Mouse (Mus musculus) midbrain, postnatal 0 days (tissue): ENCODE measurements around the gene Actb. TPM values are rescaled to one million over a fixed set of nuclear protein-coding genes. Genes with fewer than 3 reads are reported as not detected.
"Not testable (repeated sequence)": the region's sequence is repeated elsewhere in the genome, so short reads cannot be mapped to it uniquely, and the experiment has no call there.

ENCODE experiments used
- ATAC-seq: fragments of 200-750 bp; cut with Nextera tagmentation; 2 replicates; pipeline ENCODE4 v1.8.0; 2017; ENCODE audit warnings: moderate number of reproducible peaks, mild to moderate bottlenecking, moderate TSS enrichment, moderate library complexity; ENCODE audit not compliant: low FRiP score
- DNase-seq: peaks from one replicate; pipeline ENCODE4 v3.0.0-alpha.2; 2015; ENCODE audit warnings: low spot score
- H3K27ac ChIP-seq: fragments of 300-500 bp; sonication (generic); 2 replicates; pipeline ENCODE4 v1.5.1; 2014; ENCODE audit warnings: low read depth, mild to moderate bottlenecking, low read length, mixed read lengths
- H3K27me3 ChIP-seq: fragments of 300-500 bp; sonication (generic); 2 replicates; pipeline ENCODE4 v1.6.1; 2014; ENCODE audit warnings: low read length, control low read depth, mixed read lengths; ENCODE audit not compliant: insufficient read depth
- H3K36me3 ChIP-seq: fragments of 300-500 bp; sonication (generic); 2 replicates; pipeline ENCODE4 v1.6.1; 2014; ENCODE audit warnings: low read length, control low read depth, mixed read lengths; ENCODE audit not compliant: insufficient read depth
- H3K4me1 ChIP-seq: fragments of 300-500 bp; sonication (generic); 2 replicates; pipeline ENCODE4 v1.6.1; 2014; ENCODE audit warnings: mild to moderate bottlenecking, control low read depth, antibody characterized with exemption, low read length, mixed read lengths; ENCODE audit not compliant: insufficient read depth
- H3K4me2 ChIP-seq: fragments of 300-500 bp; sonication (generic); 2 replicates; pipeline ENCODE4 v1.6.1; 2014; ENCODE audit warnings: low read depth, mild to moderate bottlenecking, low read length, mixed read lengths; ENCODE audit not compliant: poor library complexity, severe bottlenecking
- H3K4me3 ChIP-seq: fragments of 300-500 bp; sonication (generic); 2 replicates; pipeline ENCODE4 v1.5.1; 2014; ENCODE audit warnings: low read depth, mild to moderate bottlenecking, low read length, moderate library complexity
- H3K9ac ChIP-seq: fragments of 300-500 bp; sonication (generic); replicated peaks from 2 replicates; pipeline ENCODE4 v1.6.1; 2014; ENCODE audit warnings: mild to moderate bottlenecking, low read length, moderate library complexity, mixed read lengths; ENCODE audit not compliant: poor library complexity, severe bottlenecking
- H3K9me3 ChIP-seq: fragments of 300-500 bp; sonication (generic); 2 replicates; pipeline ENCODE4 v1.6.1; 2016; ENCODE audit warnings: low read length, control low read depth
- CTCF ChIP-seq: IDR thresholded peaks from 2 replicates; pipeline ENCODE4 v1.5.1; 2016; ENCODE audit warnings: antibody characterized with exemption, mild to moderate bottlenecking
- WGBS: fragments of 180-500 bp; shearing (Covaris S2); extraction: QIAGEN DNeasy Blood & Tissue Kit; methylation state at CpG from one replicate; pipeline ENCODE4 v1.1.7; 2014; 5-methylcytosine and 5-hydroxymethylcytosine counted together
- polyA plus RNA-seq: library from polyadenylated mRNA; unstranded; fragments of >200 nt; fragmentation: Nextera tagmentation; extraction: Ambion mirVana; gene quantifications from 2 replicates; pipeline ENCODE4 v1.2.1, GENCODE M21; 2015
- total RNA-seq: library from RNA; depleted of rRNA; stranded (reverse); fragments of >200 nt; gene quantifications from 2 replicates; pipeline ENCODE4 v1.2.3, GENCODE M21; 2014

Actb gene
- total and polyA plus RNA-seq, 2 experiments from 2014 or later: 5,191 to 17,004 TPM

DNA sequence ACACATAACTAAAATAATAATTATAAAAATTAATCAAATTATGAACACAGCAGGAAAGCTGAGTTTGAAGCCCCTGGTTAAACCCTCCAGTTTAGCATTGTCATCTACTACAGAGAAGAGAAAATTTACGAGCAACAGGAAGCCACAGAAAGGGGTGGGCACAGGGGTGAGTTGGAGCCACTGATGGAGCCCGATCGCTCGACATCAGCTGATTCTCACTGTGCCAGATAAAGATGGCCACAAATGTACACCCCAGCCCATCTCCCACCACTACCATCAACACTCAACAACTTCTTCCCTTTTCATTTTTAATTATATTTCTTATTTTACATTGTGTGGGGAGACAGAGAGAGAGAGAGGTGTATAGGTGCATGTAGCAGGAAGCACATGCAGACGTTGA is 9.8 kb downstream of the Actb start:
- H3K4me1 ChIP-seq: peaks cover 5% of the 10 kb centered on the region; the same call in 1 of the 2 replicates
- peaks cover 23% of the 10 kb centered on the region for H3K36me3 ChIP-seq
- 88% methylated on average over 5 of the region's 5 CpGs for WGBS
- no peaks in the 10 kb centered on the region for H3K9me3 ChIP-seq
- H3K4me3 ChIP-seq: no peak overlapping the region
- H3K27ac ChIP-seq: no peak overlapping the region
- ATAC-seq (no peak), DNase-seq (no peak)
- H3K27me3 ChIP-seq: no peaks in the 10 kb centered on the region
- no peak for TF ChIP-seq CTCF
- H3K9ac ChIP-seq: no peak overlapping the region
- H3K4me2 ChIP-seq: no peak overlapping the region

DNA sequence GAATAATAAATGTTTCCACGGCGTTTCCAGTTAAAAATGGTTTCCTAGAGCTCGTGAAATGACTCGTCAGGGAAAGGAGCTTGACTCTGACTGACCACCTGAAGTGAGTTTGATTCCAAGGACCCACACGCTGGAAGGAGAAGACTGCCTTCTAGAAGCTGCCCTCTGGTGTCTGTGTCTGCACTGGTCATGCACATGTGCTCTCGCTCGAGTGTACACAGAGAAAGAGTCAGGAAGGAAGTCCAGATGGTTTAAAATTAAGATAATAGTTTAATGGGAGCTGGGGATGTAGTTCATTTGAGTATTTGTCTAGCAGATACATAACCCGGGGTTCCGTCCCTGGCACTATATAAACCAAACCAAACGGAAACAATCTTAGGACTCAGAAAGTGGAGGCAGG is 10.4 kb downstream of the Actb start:
- 83% methylated on average over 10 of the region's 10 CpGs for WGBS
- no peak for ATAC-seq
- peak; percentile 49 for TF ChIP-seq CTCF
- Histone ChIP-seq H3K9ac (no peak overlapping the region), H3K27me3 (no peaks in the 10 kb centered on the region), H3K4me3 (no peak overlapping the region), H3K4me2 (no peak overlapping the region), H3K36me3 (peaks cover 18% of the 10 kb centered on the region), H3K27ac (no peak overlapping the region), H3K9me3 (no peaks in the 10 kb centered on the region), H3K4me1 (peaks cover 5% of the 10 kb centered on the region; the same call in 1 of the 2 replicates)
- DNase-seq: no peak

DNA sequence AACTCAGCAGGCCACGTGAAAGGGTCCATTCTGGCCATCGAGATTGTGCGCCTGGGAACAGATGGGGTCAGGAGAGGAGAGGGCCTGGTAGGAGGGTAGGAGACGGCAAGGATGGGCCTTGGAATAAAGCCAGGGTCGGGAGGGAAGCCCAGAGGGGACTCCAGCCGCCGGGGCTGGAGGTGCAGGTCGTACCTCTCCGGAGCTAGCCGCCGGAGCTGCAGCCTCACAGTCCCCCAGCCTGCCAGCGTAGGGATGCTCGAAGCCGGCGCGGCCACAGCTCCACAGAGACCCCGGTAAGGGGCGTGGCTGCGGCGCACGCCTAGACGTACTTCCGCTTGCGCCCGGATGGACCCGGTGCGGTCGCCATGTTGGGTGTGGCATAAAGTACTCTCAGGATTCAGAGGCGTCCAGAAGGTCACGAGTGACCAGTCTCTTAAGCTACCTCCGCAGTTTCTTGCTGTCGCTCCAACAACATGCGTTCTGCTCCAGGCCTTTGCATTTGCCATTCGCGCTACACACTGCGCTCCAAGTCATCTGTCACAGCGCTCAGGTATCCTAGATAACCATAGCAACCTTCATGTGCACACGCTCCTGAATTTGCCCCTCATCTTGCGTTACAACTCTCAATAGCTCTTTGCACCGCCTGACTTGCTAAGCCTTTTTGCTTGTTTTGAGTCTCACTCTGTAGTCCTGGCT is 11.5 kb downstream of the Actb start, which contains the start of gene Fbxl18:
Fbxl18 (minus strand) TSS at position 504 of the 696 bp plus-strand sequence.
- TF ChIP-seq CTCF: peak; percentile 4

DNA sequence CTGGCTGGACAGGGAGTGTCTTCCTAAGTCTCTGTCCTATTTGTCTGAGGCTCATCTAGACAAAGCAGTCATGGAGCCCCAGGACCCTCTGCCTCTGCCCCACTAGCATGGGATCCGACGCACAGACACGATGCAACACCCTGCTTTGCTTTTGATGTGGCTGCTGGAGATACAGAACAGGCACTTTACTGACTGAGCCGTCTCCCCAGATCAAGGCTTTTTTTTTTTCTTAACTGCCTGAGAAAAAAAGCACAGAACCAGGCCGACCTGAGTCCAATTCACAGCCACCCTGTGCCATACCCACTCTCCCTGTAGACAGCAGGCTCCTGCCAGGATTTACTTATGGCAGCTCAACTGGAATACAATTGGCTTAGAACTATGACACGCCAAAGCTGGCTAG is 15.2 kb downstream of the Actb start:
- no peak overlapping the region for H3K4me3 ChIP-seq
- no peak overlapping the region for H3K4me2 ChIP-seq
- DNase-seq: no peak
- no peaks in the 10 kb centered on the region for H3K27me3 ChIP-seq
- peaks cover 16% of the 10 kb centered on the region for H3K36me3 ChIP-seq
- H3K27ac ChIP-seq: no peak overlapping the region
- TF ChIP-seq CTCF: no peak
- H3K4me1 ChIP-seq: peaks cover 5% of the 10 kb centered on the region; the same call in 1 of the 2 replicates
- no peak overlapping the region for H3K9ac ChIP-seq
- ATAC-seq: no peak
- WGBS: 75% methylated on average over 6 of the region's 6 CpGs
- H3K9me3 ChIP-seq: no peaks in the 10 kb centered on the region

More for the DNA sequence above, 11.5 kb downstream of the Actb start, which contains the start of gene Fbxl18:
- Histone ChIP-seq H3K9me3 (no peaks in the 10 kb centered on the region), H3K4me2 (peak within 1 kb of the TSS; percentile 83), H3K9ac (peak within 1 kb of the TSS; percentile 87), H3K27ac (peak within 1 kb of the TSS; percentile 74), H3K36me3 (peaks cover 10% of the 10 kb centered on the region; the same call in 1 of the 2 replicates), H3K27me3 (no peaks in the 10 kb centered on the region), H3K4me1 (peaks cover 5% of the 10 kb centered on the region; the same call in 1 of the 2 replicates), H3K4me3 (peak within 1 kb of the TSS; percentile 75)
- ATAC-seq (peak; percentile 89), DNase-seq (peak; percentile 93)
- under 1% methylated on average over 39 of the region's 40 CpGs for WGBS

DNA sequence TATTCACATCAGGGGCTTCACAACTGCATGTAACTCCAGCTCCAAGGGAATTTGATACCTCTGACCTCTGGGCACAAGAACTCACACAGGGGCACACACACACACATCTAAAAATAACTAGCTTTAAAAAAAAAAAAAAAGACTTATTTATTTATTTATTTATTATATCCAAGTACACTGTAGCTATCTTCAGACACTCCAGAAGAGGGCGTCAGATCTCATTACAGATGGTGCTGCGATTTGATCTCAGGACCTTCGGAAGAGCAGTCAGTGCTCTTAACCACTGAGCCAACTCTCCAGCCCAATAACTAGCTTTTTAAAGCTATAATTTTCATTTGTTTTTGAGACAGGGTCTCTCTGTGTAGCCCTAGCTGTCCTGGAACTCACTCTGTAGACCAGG is 19.0 kb downstream of the Actb start:
- H3K4me1 ChIP-seq, DNase-seq, H3K27ac ChIP-seq, H3K9ac ChIP-seq, H3K27me3 ChIP-seq, H3K9me3 ChIP-seq, H3K4me2 ChIP-seq, ATAC-seq, H3K4me3 ChIP-seq: not testable (repeated sequence)
- TF ChIP-seq CTCF: 0 out of 2 replicates have a peak, but pooled peaks have one; percentile 16
- 96% methylated on average over 3 of the region's 3 CpGs for WGBS
- H3K36me3 ChIP-seq: peaks cover 45% of the 10 kb centered on the region

- no peak for DNase-seq
- H3K9me3 ChIP-seq: no peaks in the 10 kb centered on the region
- peaks cover 45% of the 10 kb centered on the region for H3K36me3 ChIP-seq
Measured at GRCm38 (mm10) chr5:142886761-142887160, 19.8 kb downstream of the Actb start.

More at GRCm38 (mm10) chr5:142886761-142887160, 19.8 kb downstream of the Actb start:
- no peak for ATAC-seq
- WGBS: 96% methylated on average over 20 of the region's 20 CpGs
- no peak overlapping the region for H3K4me2 ChIP-seq
- H3K9ac ChIP-seq: no peak overlapping the region
- H3K4me3 ChIP-seq: no peak overlapping the region
- no peaks in the 10 kb centered on the region for H3K27me3 ChIP-seq
- no peaks in the 10 kb centered on the region for H3K4me1 ChIP-seq
- TF ChIP-seq CTCF: no peak
- H3K27ac ChIP-seq: no peak overlapping the region
